Mouse (Mus musculus): ENCODE results near the gene Ipo4.

Ipo4 gene

GRCm38 (mm10) chr14:55635523-55636007 lies at the start of gene Ipo4:
Ipo4 (minus strand) TSS chr14:55635957.
- DNase-seq: peak; percentile 91 to 94

- DNase-seq: no peak
Measured at GRCm38 (mm10) chr14:55682118-55682493, 46.3 kb upstream of the Ipo4 start.

- DNase-seq: peak; percentile 94 to 95
Measured at GRCm38 (mm10) chr14:55681160-55682117, 45.7 kb upstream of the Ipo4 start, which contains the start of gene Tinf2. Tinf2 (minus strand) TSS chr14:55681820.

GRCm38 (mm10) chr14:55677615-55678014 lies 41.9 kb upstream of the Ipo4 start:
- DNase-seq: no peak

GRCm38 (mm10) chr14:55672741-55673060 lies 36.9 kb upstream of the Ipo4 start:
- DNase-seq: no peak

GRCm38 (mm10) chr14:55671833-55672740 lies 36.3 kb upstream of the Ipo4 start, which contains the start of the genes Gmpr2 and Nedd8:
Gmpr2 (plus strand) TSS chr14:55671941.
Nedd8 (minus strand) TSS chr14:55672124.
- peak; percentile 85 to 93 for DNase-seq

- DNase-seq: no peak
Measured at GRCm38 (mm10) chr14:55671486-55671832, 35.7 kb upstream of the Ipo4 start.

GRCm38 (mm10) chr14:55660636-55661035 lies 24.9 kb upstream of the Ipo4 start:
- no peak for DNase-seq

GRCm38 (mm10) chr14:55659960-55660573 lies 24.3 kb upstream of the Ipo4 start, which contains the start of gene Mdp1:
Mdp1 (minus strand) TSS chr14:55660508.
- peak; percentile 84 to 90 for DNase-seq

GRCm38 (mm10) chr14:55658011-55658410 lies 22.3 kb upstream of the Ipo4 start:
- DNase-seq: peak in 1 of 2 experiments; percentile 16

GRCm38 (mm10) chr14:55656935-55657334 lies 21.2 kb upstream of the Ipo4 start:
- DNase-seq: no peak

- DNase-seq: no peak
Measured at GRCm38 (mm10) chr14:55651528-55651927, 15.8 kb upstream of the Ipo4 start.

GRCm38 (mm10) chr14:55649884-55650283 lies 14.1 kb upstream of the Ipo4 start, which contains the start of gene Tssk4:
Tssk4 (plus strand) TSS chr14:55650184.
- DNase-seq: no peak

- peak; percentile 28 to 35 for DNase-seq
Measured at GRCm38 (mm10) chr14:55644261-55644888, 8.6 kb upstream of the Ipo4 start.

- peak; percentile 88 to 93 for DNase-seq
Measured at GRCm38 (mm10) chr14:55643060-55643907, 7.5 kb upstream of the Ipo4 start, which contains the start of gene Tm9sf1. Tm9sf1 (minus strand) TSS chr14:55643806.

GRCm38 (mm10) chr14:55642679-55643059 lies 6.9 kb upstream of the Ipo4 start:
- no peak for DNase-seq

- no peak for DNase-seq
Measured at GRCm38 (mm10) chr14:55641291-55641690, 5.5 kb upstream of the Ipo4 start.

- no peak for DNase-seq
Measured at GRCm38 (mm10) chr14:55640816-55641215, 5.1 kb upstream of the Ipo4 start.

- no peak for DNase-seq
Measured at GRCm38 (mm10) chr14:55637795-55638194, 2.0 kb upstream of the Ipo4 start, which contains the start of gene Gm49378. Gm49378 (minus strand) TSS chr14:55637895.

GRCm38 (mm10) chr14:55634874-55635522 lies 759 bp downstream of the Ipo4 start:
- peak; percentile 56 to 58 for DNase-seq
